Mouse (Mus musculus): Measurements from ENCODE around the gene Ly6g6c.

The Ly6g6c gene

GRCm38 (mm10) chr17:35064951-35065947, at the start of gene Ly6g6c:
Gene Ly6g6c (plus strand): TSS chr17:35065388.
- peak; percentile 66 for DNase-seq (ENCODE audit: low read depth)

GRCm38 (mm10) chr17:35016376-35016775, 48.8 kb upstream of the Ly6g6c start, which contains the start of gene Vwa7:
Gene Vwa7 (plus strand): TSS chr17:35016579.
- DNase-seq (ENCODE audit: low read depth): no peak

- peak; percentile 46 for DNase-seq (ENCODE audit: low read depth)
These were observed 48.1 kb upstream of the Ly6g6c start for GRCm38 (mm10) chr17:35016791-35017705.

GRCm38 (mm10) chr17:35017706-35018030, 47.5 kb upstream of the Ly6g6c start:
- no peak for DNase-seq (ENCODE audit: low read depth)

GRCm38 (mm10) chr17:35018171-35018570, 47.0 kb upstream of the Ly6g6c start:
- DNase-seq (ENCODE audit: low read depth): no peak

GRCm38 (mm10) chr17:35019894-35020293, 45.3 kb upstream of the Ly6g6c start:
- no peak for DNase-seq (ENCODE audit: low read depth)

- no peak for DNase-seq (ENCODE audit: low read depth)
These were observed 44.6 kb upstream of the Ly6g6c start for GRCm38 (mm10) chr17:35020551-35020950.

GRCm38 (mm10) chr17:35021163-35021808, 43.9 kb upstream of the Ly6g6c start:
- peak; percentile 92 for DNase-seq (ENCODE audit: low read depth)

- no peak for DNase-seq (ENCODE audit: low read depth)
These were observed 43.2 kb upstream of the Ly6g6c start for GRCm38 (mm10) chr17:35021842-35022477.

- DNase-seq (ENCODE audit: low read depth): no peak
These were observed 42.6 kb upstream of the Ly6g6c start for GRCm38 (mm10) chr17:35022541-35023060.

- no peak for DNase-seq (ENCODE audit: low read depth)
These were observed 42.0 kb upstream of the Ly6g6c start for GRCm38 (mm10) chr17:35023221-35023620.

GRCm38 (mm10) chr17:35023756-35024155, 41.4 kb upstream of the Ly6g6c start:
- no peak for DNase-seq (ENCODE audit: low read depth)

- no peak for DNase-seq (ENCODE audit: low read depth)
These were observed 40.9 kb upstream of the Ly6g6c start for GRCm38 (mm10) chr17:35024261-35024660.

GRCm38 (mm10) chr17:35024691-35025488, 40.3 kb upstream of the Ly6g6c start:
- DNase-seq (ENCODE audit: low read depth): no peak

GRCm38 (mm10) chr17:35026206-35026605, 39.0 kb upstream of the Ly6g6c start:
- no peak for DNase-seq (ENCODE audit: low read depth)

- no peak for DNase-seq (ENCODE audit: low read depth)
These were observed 37.7 kb upstream of the Ly6g6c start, which contains the start of gene Sapcd1 for GRCm38 (mm10) chr17:35027277-35028068. Gene Sapcd1 (minus strand): TSS chr17:35028016.

- DNase-seq (ENCODE audit: low read depth): no peak
These were observed 36.9 kb upstream of the Ly6g6c start for GRCm38 (mm10) chr17:35028315-35028714.

- peak; percentile 64 for DNase-seq (ENCODE audit: low read depth)
These were observed 35.3 kb upstream of the Ly6g6c start for GRCm38 (mm10) chr17:35029691-35030532.

GRCm38 (mm10) chr17:35031272-35031671, 33.9 kb upstream of the Ly6g6c start:
- DNase-seq (ENCODE audit: low read depth): no peak
